Mouse (Mus musculus) forebrain, embryonic 11.5 days (tissue): ENCODE results near the gene Gm13278. TPM values are rescaled to one million over a fixed set of nuclear protein-coding genes. Genes with fewer than 3 reads are reported as not detected.
"Not testable (repeated sequence)": the region's sequence is repeated elsewhere in the genome, so short reads cannot be mapped to it uniquely, and the experiment has no call there.

Source experiments
- ATAC-seq: fragments of 200-750 bp; cut with Nextera tagmentation; replicated peaks from 2 replicates; pipeline ENCODE4 v1.8.0; 2017; ENCODE audit warnings: moderate TSS enrichment; ENCODE audit not compliant: low FRiP score
- DNase-seq: peaks from one replicate; pipeline ENCODE4 v3.0.0-alpha.2; 2017; ENCODE audit warnings: low spot score
- H3K27ac ChIP-seq: fragments of 300-500 bp; sonication (generic); 2 replicates; pipeline ENCODE4 v1.5.1; 2014; ENCODE audit warnings: low read depth, low read length
- H3K27me3 ChIP-seq: fragments of 300-500 bp; sonication (generic); 2 replicates; pipeline ENCODE4 v1.6.1; 2014; ENCODE audit warnings: mild to moderate bottlenecking, low read length, mixed read lengths; ENCODE audit not compliant: control insufficient read depth, insufficient read depth
- H3K36me3 ChIP-seq: fragments of 300-500 bp; sonication (generic); 2 replicates; pipeline ENCODE4 v1.6.1; 2014; ENCODE audit warnings: mild to moderate bottlenecking, low read length, moderate library complexity, mixed read lengths; ENCODE audit not compliant: control insufficient read depth, insufficient read depth
- H3K4me1 ChIP-seq: fragments of 300-500 bp; sonication (generic); replicated peaks from 2 replicates; pipeline ENCODE4 v1.6.1; 2014; ENCODE audit warnings: low read length, mixed read lengths; ENCODE audit not compliant: control insufficient read depth, insufficient read depth
- H3K4me2 ChIP-seq: fragments of 300-500 bp; sonication (generic); 2 replicates; pipeline ENCODE4 v1.6.1; 2014; ENCODE audit warnings: low read depth, mild to moderate bottlenecking, low read length, moderate library complexity, mixed read lengths; ENCODE audit not compliant: severe bottlenecking
- H3K4me3 ChIP-seq: fragments of 300-500 bp; sonication (generic); 2 replicates; pipeline ENCODE4 v1.5.1; 2014; ENCODE audit warnings: low read depth, low read length
- H3K9ac ChIP-seq: fragments of 300-500 bp; sonication (generic); 2 replicates; pipeline ENCODE4 v1.6.1; 2014; ENCODE audit warnings: low read length
- H3K9me3 ChIP-seq: fragments of 300-500 bp; sonication (generic); 2 replicates; pipeline ENCODE4 v1.6.1; 2016; ENCODE audit warnings: low read length, mixed read lengths; ENCODE audit not compliant: control insufficient read depth
- WGBS: fragments of 180-500 bp; shearing (Covaris S2); extraction: QIAGEN DNeasy Blood & Tissue Kit; methylation state at CpG from one replicate; pipeline ENCODE4 v1.1.7; 2014; 5-methylcytosine and 5-hydroxymethylcytosine counted together
- polyA plus RNA-seq: library from polyadenylated mRNA; unstranded; fragments of >200 nt; fragmentation: Nextera tagmentation; extraction: Ambion mirVana; gene quantifications from 2 replicates; pipeline ENCODE4 v1.2.1, GENCODE M21; 2014

Gene Gm13278
- polyA plus RNA-seq, 1 experiment from 2014 or later = not detected

GRCm38 (mm10) chr4:88759610-88760268, 31.6 kb upstream of the Gm13278 start, which contains the start of gene Gm13283:
Gm13283 (plus strand) TSS chr4:88760119.
- not testable (repeated sequence) for H3K4me1 ChIP-seq, H3K9me3 ChIP-seq, DNase-seq, ATAC-seq, H3K27ac ChIP-seq, H3K9ac ChIP-seq, H3K36me3 ChIP-seq, H3K27me3 ChIP-seq
- 24% methylated on average over 6 of the region's 14 CpGs for WGBS
- Histone ChIP-seq H3K4me3 (peak within 1 kb of the TSS; percentile 14; the same call in 1 of the 2 replicates), H3K4me2 (peak within 1 kb of the TSS; percentile 46; the same call in 1 of the 2 replicates)

DNA sequence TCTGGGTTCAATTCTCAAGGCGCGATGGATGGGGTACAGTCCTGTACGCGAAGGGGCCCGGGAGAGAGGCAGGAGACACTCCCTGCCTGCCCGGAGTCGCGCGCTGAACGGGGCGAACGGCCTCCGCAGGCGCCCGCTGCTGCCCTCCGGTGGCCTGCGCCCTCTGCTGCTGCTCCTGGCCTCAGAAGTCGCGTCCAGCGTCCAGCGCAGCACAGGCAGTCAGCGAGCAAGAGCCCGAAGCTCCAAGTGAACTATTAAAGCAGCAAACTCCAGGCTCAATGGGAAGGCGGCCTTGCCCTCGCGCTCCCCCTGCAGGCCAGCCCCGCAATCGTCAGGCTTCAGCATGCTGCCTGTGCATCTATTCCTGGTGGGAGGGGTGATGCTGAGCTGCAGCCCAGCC, 30.9 kb upstream of the Gm13278 start:
- not testable (repeated sequence) for H3K36me3 ChIP-seq, H3K4me1 ChIP-seq, H3K9ac ChIP-seq, H3K27ac ChIP-seq, H3K27me3 ChIP-seq, H3K9me3 ChIP-seq, ATAC-seq
- H3K4me2 ChIP-seq = peak overlapping the region; percentile 46; the same call in 1 of the 2 replicates
- peak overlapping the region; percentile 14; the same call in 1 of the 2 replicates for H3K4me3 ChIP-seq
- DNase-seq = peak; percentile 81
- WGBS = 2% methylated on average over 17 of the region's 28 CpGs

DNA sequence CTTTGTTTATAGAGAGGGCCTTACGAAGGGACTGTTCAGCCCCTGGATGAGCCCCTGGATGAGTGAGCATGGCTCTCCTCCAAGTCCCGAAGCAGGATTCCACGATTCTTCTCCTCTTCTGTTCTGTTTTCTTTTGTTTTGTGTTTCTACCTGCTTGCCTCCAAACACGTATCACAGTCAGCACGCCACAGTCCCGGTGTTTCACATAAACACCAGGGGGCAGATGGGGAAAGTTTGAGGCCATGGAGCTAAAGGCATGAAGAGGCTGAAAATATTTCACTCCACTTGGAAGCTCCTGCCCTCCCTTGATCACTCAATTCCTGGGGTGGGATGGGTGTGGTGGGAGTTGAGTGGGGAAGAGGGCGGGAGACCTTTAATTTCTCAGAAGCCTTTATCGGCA, 29.6 kb upstream of the Gm13278 start:
- not testable (repeated sequence) for H3K4me2 ChIP-seq, H3K27me3 ChIP-seq, H3K4me3 ChIP-seq, H3K9me3 ChIP-seq, H3K36me3 ChIP-seq, H3K9ac ChIP-seq, DNase-seq, H3K27ac ChIP-seq, H3K4me1 ChIP-seq, ATAC-seq
- WGBS = 84% methylated on average over 6 of the region's 8 CpGs

GRCm38 (mm10) chr4:88762341-88762740, 29.0 kb upstream of the Gm13278 start:
- not testable (repeated sequence) for H3K4me3 ChIP-seq, H3K36me3 ChIP-seq, H3K27me3 ChIP-seq, H3K9me3 ChIP-seq, H3K9ac ChIP-seq, ATAC-seq, H3K4me2 ChIP-seq, H3K27ac ChIP-seq, DNase-seq, H3K4me1 ChIP-seq
- WGBS = 53% methylated on average over 8 of the region's 9 CpGs

- peak overlapping the region; percentile 26 for H3K4me3 ChIP-seq
- not testable (repeated sequence) for H3K27me3 ChIP-seq, H3K4me1 ChIP-seq, H3K27ac ChIP-seq, H3K9me3 ChIP-seq, H3K9ac ChIP-seq, ATAC-seq, H3K36me3 ChIP-seq
- peak overlapping the region; percentile 47 for H3K4me2 ChIP-seq
- WGBS = 3% methylated on average over 19 of the region's 42 CpGs
- peak; percentile 77 for DNase-seq
Measured at GRCm38 (mm10) chr4:88763384-88764018, 27.8 kb upstream of the Gm13278 start.

- not testable (repeated sequence) for H3K4me3 ChIP-seq, H3K4me1 ChIP-seq, H3K36me3 ChIP-seq, H3K9ac ChIP-seq, H3K9me3 ChIP-seq, DNase-seq, H3K27ac ChIP-seq, H3K4me2 ChIP-seq, ATAC-seq, H3K27me3 ChIP-seq
- no CpG with 5 or more reads among the region's 32 CpGs for WGBS
Measured at GRCm38 (mm10) chr4:88773534-88773933, 17.8 kb upstream of the Gm13278 start, which contains the start of gene Gm13290. Gm13290 (plus strand) TSS chr4:88773834.

- H3K9ac ChIP-seq, H3K36me3 ChIP-seq, H3K4me3 ChIP-seq, H3K4me2 ChIP-seq, H3K4me1 ChIP-seq, H3K27me3 ChIP-seq, ATAC-seq, H3K27ac ChIP-seq, H3K9me3 ChIP-seq, DNase-seq: not testable (repeated sequence)
- no CpG with 5 or more reads among the region's 29 CpGs for WGBS
Measured at GRCm38 (mm10) chr4:88776622-88777021, 14.7 kb upstream of the Gm13278 start, which contains the start of gene Gm13289. Gm13289 (plus strand) TSS chr4:88776922.

- not testable (repeated sequence) for H3K9me3 ChIP-seq, H3K36me3 ChIP-seq, H3K4me2 ChIP-seq, H3K4me1 ChIP-seq, ATAC-seq, H3K4me3 ChIP-seq, DNase-seq, H3K9ac ChIP-seq, H3K27me3 ChIP-seq, H3K27ac ChIP-seq
- WGBS = no CpG with 5 or more reads among the region's 29 CpGs
Measured at GRCm38 (mm10) chr4:88779550-88779949, 11.8 kb upstream of the Gm13278 start, which contains the start of gene Gm13272. Gm13272 (plus strand) TSS chr4:88779850.
